Mouse (Mus musculus): ENCODE measurements at regions not wholly inside any gene's neighbourhood (a gene's known extent, or its start where the extent isn't known, plus 50 kb on each side); places are given as distances from the start of the nearest gene placed in this dataset.

DNA sequence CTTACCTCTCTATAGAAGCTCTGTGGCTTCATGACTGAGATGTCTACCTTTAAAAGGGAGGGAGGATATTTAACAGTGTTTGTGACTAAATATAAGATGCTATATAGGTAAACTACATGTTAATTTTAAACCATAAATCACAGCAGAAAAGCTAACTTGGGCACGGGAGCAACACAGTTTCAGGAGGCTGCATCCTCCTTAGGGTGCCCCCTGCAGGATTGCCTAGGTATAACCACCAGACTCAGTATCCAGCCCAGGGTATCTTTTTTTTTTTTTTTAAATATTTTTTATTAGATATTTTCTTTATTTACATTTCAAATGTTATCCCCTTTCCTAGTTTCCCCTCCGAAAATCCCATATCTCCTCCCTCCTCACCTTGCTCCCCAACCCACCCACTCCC, 91.6 kb upstream of the Wars2 start:
- H3K9me3 ChIP-seq (ENCODE audit: control insufficient read depth, low read length) = no peaks in the 10 kb centered on the region
- no peak overlapping the region for H3K4me2 ChIP-seq (ENCODE audit: low read depth, low read length)
- H3K27ac ChIP-seq (ENCODE audit: low read length) = no peak overlapping the region
- no peak overlapping the region for H3K9ac ChIP-seq (ENCODE audit: low read depth, low read length)
- no peak overlapping the region for H3K4me3 ChIP-seq (ENCODE audit: low read length)
- 61% methylated on average over 2 of the region's 2 CpGs for WGBS
- no peak for ATAC-seq
- no peaks in the 10 kb centered on the region for H3K4me1 ChIP-seq (ENCODE audit: control insufficient read depth, insufficient read depth, low read length)
- no peaks in the 10 kb centered on the region for H3K36me3 ChIP-seq (ENCODE audit: control insufficient read depth, insufficient read depth, low read length)
- H3K27me3 ChIP-seq (replicated peaks; ENCODE audit: control insufficient read depth, insufficient read depth, low read length) = no peaks in the 10 kb centered on the region

DNA sequence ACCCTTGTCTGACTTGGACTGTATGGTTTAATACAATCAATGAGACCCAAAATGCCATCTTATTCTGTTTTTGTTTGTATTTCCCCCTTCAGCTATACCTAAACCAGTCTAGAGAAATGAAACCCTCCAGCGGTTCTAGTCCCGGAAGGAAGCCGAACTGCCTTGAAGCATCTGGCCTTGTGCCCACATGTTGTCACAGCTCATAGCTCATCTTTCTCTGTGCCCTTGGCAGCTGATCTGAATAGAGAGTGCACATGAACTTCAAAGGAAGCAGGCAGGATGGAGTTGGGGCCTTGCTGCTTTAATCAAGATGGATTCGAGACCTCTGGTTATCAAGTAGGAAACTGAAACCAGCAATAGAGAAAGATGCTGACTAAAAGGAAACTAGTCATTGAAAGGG, 88.7 kb upstream of the Wars2 start:
- Histone ChIP-seq H3K9ac (ENCODE audit: low read depth, low read length) (no peak overlapping the region), H3K27me3 (replicated peaks; ENCODE audit: control insufficient read depth, insufficient read depth, low read length) (no peaks in the 10 kb centered on the region), H3K9me3 (ENCODE audit: control insufficient read depth, low read length) (no peaks in the 10 kb centered on the region), H3K4me3 (ENCODE audit: low read length) (no peak overlapping the region), H3K36me3 (ENCODE audit: control insufficient read depth, insufficient read depth, low read length) (no peaks in the 10 kb centered on the region), H3K4me1 (ENCODE audit: control insufficient read depth, insufficient read depth, low read length) (no peaks in the 10 kb centered on the region), H3K4me2 (ENCODE audit: low read depth, low read length) (no peak overlapping the region), H3K27ac (ENCODE audit: low read length) (no peak overlapping the region)
- ATAC-seq = no peak
- 87% methylated on average over 4 of the region's 4 CpGs for whole genome bisulfite sequencing

DNA sequence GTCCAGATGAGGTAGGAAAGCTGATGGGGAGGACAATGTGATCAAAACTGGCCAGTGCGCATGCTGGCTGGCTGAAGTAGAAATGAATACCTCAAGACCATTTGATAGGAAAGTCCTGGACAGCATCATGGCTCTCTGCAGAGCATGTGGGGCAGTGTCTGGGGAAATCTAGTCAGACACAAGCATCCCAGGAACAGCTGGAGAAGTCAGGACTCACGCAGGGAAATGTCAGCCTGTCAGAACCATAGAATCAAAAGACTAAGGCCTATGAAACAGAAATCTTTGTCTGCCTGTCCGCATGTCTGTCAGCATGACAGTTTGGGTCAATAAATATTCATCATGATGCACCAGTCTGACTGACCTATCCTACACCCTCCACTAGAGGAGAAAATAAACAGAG, 73.7 kb upstream of the Wars2 start:
- ATAC-seq = no peak
- Histone ChIP-seq H3K27ac (ENCODE audit: low read length) (no peak overlapping the region), H3K4me2 (ENCODE audit: low read depth, low read length) (no peak overlapping the region), H3K4me1 (ENCODE audit: control insufficient read depth, insufficient read depth, low read length) (no peaks in the 10 kb centered on the region), H3K9ac (ENCODE audit: low read depth, low read length) (no peak overlapping the region), H3K27me3 (replicated peaks; ENCODE audit: control insufficient read depth, insufficient read depth, low read length) (no peaks in the 10 kb centered on the region), H3K36me3 (ENCODE audit: control insufficient read depth, insufficient read depth, low read length) (no peaks in the 10 kb centered on the region), H3K9me3 (ENCODE audit: control insufficient read depth, low read length) (no peaks in the 10 kb centered on the region), H3K4me3 (ENCODE audit: low read length) (no peak overlapping the region)
- 81% methylated on average over 3 of the region's 3 CpGs for WGBS
